Mouse (Mus musculus) hematopoietic stem cell, adult 5-6 weeks (primary cell): ENCODE measurements around the gene Tmem176b. TPM values are rescaled to one million over a fixed set of nuclear protein-coding genes. Genes with fewer than 3 reads are reported as not detected.

Experiments
- ATAC-seq, 2 experiments: fragments of 125-278 bp in 1 of 2; replicated peaks in 1 of 2; 2 replicates each; pipeline ENCODE4 v1.8.0; 2016 to 2017; ENCODE audit warnings: inconsistent platforms in 2 of 2, mild to moderate bottlenecking in 2 of 2, moderate number of reproducible peaks in 2 of 2, low read depth in 1 of 2, moderate TSS enrichment in 1 of 2; ENCODE audit not compliant: low FRiP score in 2 of 2, poor library complexity in 2 of 2, severe bottlenecking in 2 of 2, insufficient read depth in 1 of 2, low TSS enrichment in 1 of 2
- total RNA-seq: library from RNA; stranded (forward); fragments of 172-1452, 232-1000 nt; gene quantifications from 2 replicates; pipeline ENCODE4 v1.2.3, GENCODE M21; 2017

Gene Tmem176b
- total RNA-seq, 1 experiment from 2014 or later, result 319 TPM

GRCm38 (mm10) chr6:48817815-48818214, 23.5 kb downstream of the Tmem176b start:
- peak; percentile 90 to 91 for ATAC-seq

- ATAC-seq, result no peak
Observed at GRCm38 (mm10) chr6:48815013-48815412, 26.3 kb downstream of the Tmem176b start.

GRCm38 (mm10) chr6:48809494-48810219, 31.6 kb downstream of the Tmem176b start:
- no peak for ATAC-seq

DNA sequence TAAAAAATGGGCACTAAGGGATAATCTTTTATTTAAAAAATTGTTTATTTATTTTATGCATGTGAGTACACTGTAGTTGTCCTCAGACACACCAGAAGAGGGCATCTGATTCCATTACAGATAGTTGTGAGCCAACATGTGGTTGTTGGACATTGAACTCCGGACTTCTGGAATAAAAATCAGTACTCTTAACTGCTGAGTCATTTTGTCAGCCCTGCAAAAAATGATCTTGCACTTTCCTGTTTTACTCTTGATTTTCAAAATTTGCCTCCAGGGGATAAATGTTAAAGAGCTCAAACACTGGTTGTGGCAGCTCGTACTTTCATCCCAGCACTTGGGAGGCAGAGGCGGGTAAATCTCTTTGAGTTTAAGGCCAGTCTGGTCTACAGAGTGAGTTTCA, 34.5 kb downstream of the Tmem176b start:
- ATAC-seq, result no peak

GRCm38 (mm10) chr6:48804346-48804745, 37.0 kb downstream of the Tmem176b start:
- ATAC-seq, result no peak

GRCm38 (mm10) chr6:48803406-48804051, 37.8 kb downstream of the Tmem176b start:
- 0 out of 4 replicates have a peak, but pooled peaks of 1 of the 2 experiments have one; percentile 17 for ATAC-seq

- peak; percentile 88 to 90 for ATAC-seq
Observed at GRCm38 (mm10) chr6:48801897-48802296, 39.4 kb downstream of the Tmem176b start.

DNA sequence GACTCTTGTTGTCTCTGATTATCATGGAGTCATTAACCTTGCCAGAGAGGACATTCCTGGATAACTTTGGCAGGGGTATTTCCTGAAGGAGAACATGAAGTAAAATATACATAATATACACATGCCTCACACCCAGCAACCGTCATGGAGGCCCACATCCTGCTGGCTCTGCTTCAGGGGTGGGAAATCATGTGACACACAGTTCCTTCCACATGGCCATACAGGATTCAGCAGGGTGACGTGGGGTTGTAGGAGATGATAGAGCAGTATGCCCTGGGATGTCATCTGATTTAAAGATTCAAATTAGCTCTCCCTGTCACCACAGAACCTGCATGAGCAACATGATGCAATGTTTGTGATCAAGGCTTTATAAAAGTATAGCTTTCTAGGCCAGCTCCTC, 53.4 kb downstream of the Tmem176b start:
- ATAC-seq, result no peak

GRCm38 (mm10) chr6:48785601-48786000, 55.7 kb downstream of the Tmem176b start:
- no peak for ATAC-seq

GRCm38 (mm10) chr6:48785189-48785588, 56.1 kb downstream of the Tmem176b start:
- no peak for ATAC-seq

DNA sequence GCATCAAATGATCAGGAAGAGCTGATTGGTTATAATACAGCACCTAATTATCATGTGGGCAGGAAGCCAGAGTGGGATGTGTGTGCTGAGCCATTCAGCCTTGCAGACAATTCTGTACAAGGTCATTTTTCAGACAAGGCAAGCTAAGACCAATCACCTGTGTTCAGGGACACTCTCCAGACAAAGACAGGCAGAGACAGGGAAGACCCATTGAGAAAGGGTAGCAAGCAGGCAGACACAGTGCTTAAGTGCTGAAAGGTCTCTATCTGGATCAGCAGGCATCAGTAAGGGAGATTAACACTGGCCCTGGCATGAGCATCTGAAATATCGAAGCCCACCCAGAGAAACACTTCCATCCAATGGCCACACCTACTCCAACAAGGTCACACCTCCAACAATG, 56.9 kb downstream of the Tmem176b start:
- no peak for ATAC-seq

Other genes starting within 250 kb of the Tmem176b start
- 30.1 and 32.0 TPM in 2 replicates for gene Repin1, start 247.6 kb downstream of the Tmem176b start, total RNA-seq
- 10.0 TPM in 1 of 2 replicates, not detected in the other for gene Gm44965, start 247.6 kb downstream of the Tmem176b start, total RNA-seq
- 6.1 and 8.4 TPM in 2 replicates for gene Zfp775, start 239.4 kb downstream of the Tmem176b start, total RNA-seq
- 2.0 and 2.6 TPM in 2 replicates for gene AI854703, start 214.7 kb downstream of the Tmem176b start, total RNA-seq
- gene Gimap8, start 194.3 kb downstream of the Tmem176b start, total RNA-seq, result 52.3 and 68.2 TPM in 2 replicates
- 83.6 and 95.8 TPM in 2 replicates for gene Gimap9, start 165.4 kb downstream of the Tmem176b start, total RNA-seq
- 30.6 and 35.7 TPM in 2 replicates for gene Gimap4, start 156.9 kb downstream of the Tmem176b start, total RNA-seq
- 416 and 544 TPM in 2 replicates for gene Gimap6, start 133.3 kb downstream of the Tmem176b start, total RNA-seq
- gene Gm28053, start 122.9 kb downstream of the Tmem176b start, total RNA-seq, result 100 and 477 TPM in 2 replicates
- 11.0 and 25.5 TPM in 2 replicates for gene Gimap7, start 122.9 kb downstream of the Tmem176b start, total RNA-seq
- gene Gimap1, start 102.4 kb downstream of the Tmem176b start, total RNA-seq, result 122 and 153 TPM in 2 replicates
- gene Gimap5, start 95.3 kb downstream of the Tmem176b start, total RNA-seq, result 39.8 and 45.8 TPM in 2 replicates
- 2.4 and 7.8 TPM in 2 replicates for gene Gimap3, start 70.6 kb downstream of the Tmem176b start, total RNA-seq
- 61.0 and 79.8 TPM in 2 replicates for gene Tmem176a, start 577 bp downstream of the Tmem176b start, total RNA-seq
- not detected in 2 replicates for gene Aoc1, start 31.4 kb upstream of the Tmem176b start, total RNA-seq
- not detected in 2 replicates for gene 1600015I10Rik, start 88.4 kb upstream of the Tmem176b start, total RNA-seq
- not detected in 2 replicates for gene Doxl2, start 133.5 kb upstream of the Tmem176b start, total RNA-seq
- gene Svs1, start 145.4 kb upstream of the Tmem176b start, total RNA-seq, result not detected in 2 replicates
- gene Gpnmb, start 195.1 kb upstream of the Tmem176b start, total RNA-seq, result 0.81 TPM in 1 of 2 replicates, not detected in the other
- gene Malsu1, start 232.3 kb upstream of the Tmem176b start, total RNA-seq, result 29.0 and 62.0 TPM in 2 replicates